Comparison of ENCODE assay signal across 29 mouse cellular contexts in genomic region chr11:118553001-118553400, GRCm38 (mm10).
DNase-seq lines count a peak whose midpoint lies in the region; ATAC-seq lines count a peak whose summit lies in the region.
"Had no signal": no experiment of that assay in that cellular context is flagged by ENCODE, and none has a peak within 500 bp of the region (broad histone marks: within the 10 kb centered on the region; RNA-seq: fewer than 3 reads in every experiment).

No protein-coding gene starts in this region.

- no peaks in the 10 kb centered on the region for H3K36me3 ChIP-seq in neural tube, embryonic 15.5 days
- H3K36me3 ChIP-seq: embryonic facial prominence, embryonic 13.5 days; forebrain, embryonic 10.5 days; forebrain, embryonic 15.5 days; G1E; hindbrain, embryonic 10.5 days; liver, embryonic 12.5 days; midbrain, embryonic 15.5 days; neural tube, embryonic 12.5 days had no signal

- no peaks in the 10 kb centered on the region for H3K27me3 ChIP-seq in neural tube, embryonic 15.5 days (replicated peaks)
- H3K27me3 ChIP-seq: forebrain, embryonic 15.5 days; midbrain, embryonic 15.5 days; neural tube, embryonic 12.5 days had no signal

- WGBS in neural tube, embryonic 15.5 days, result 48% methylated on average over 6 of the region's 6 CpGs

- no peak overlapping the region for H3K4me3 ChIP-seq in neural tube, embryonic 15.5 days (replicated peaks)
- H3K4me3 ChIP-seq: embryonic facial prominence, embryonic 13.5 days; forebrain, embryonic 10.5 days; forebrain, embryonic 15.5 days; hindbrain, embryonic 10.5 days; liver, embryonic 12.5 days; midbrain, embryonic 15.5 days; neural tube, embryonic 12.5 days had no signal

- intact Hi-C loops in heart, postnatal 14 days (cut with DNase I), result no loop called here

- H3K9ac ChIP-seq in neural tube, embryonic 15.5 days (replicated peaks), result no peak overlapping the region
- H3K9ac ChIP-seq: embryonic facial prominence, embryonic 13.5 days; forebrain, embryonic 15.5 days; liver, embryonic 12.5 days; liver, postnatal 0 days; midbrain, embryonic 15.5 days; neural tube, embryonic 12.5 days had no signal

- no peak overlapping the region for H3K4me2 ChIP-seq in neural tube, embryonic 15.5 days
- H3K4me2 ChIP-seq: embryonic facial prominence, embryonic 13.5 days; forebrain, embryonic 15.5 days; heart, embryonic 11.5 days; liver, embryonic 12.5 days; midbrain, embryonic 15.5 days; neural tube, embryonic 12.5 days had no signal

- H3K4me1 ChIP-seq in neural tube, embryonic 15.5 days, result peaks cover 66% of the 10 kb centered on the region
- H3K4me1 ChIP-seq: liver, embryonic 12.5 days had no signal

- 0 out of 2 replicates have a peak overlapping the region, but pooled peaks have one; percentile 38 for H3K27ac ChIP-seq in neural tube, embryonic 15.5 days (replicated peaks)
- H3K27ac ChIP-seq: embryonic facial prominence, embryonic 13.5 days; forebrain, embryonic 15.5 days; liver, embryonic 12.5 days; macrophage; midbrain, embryonic 15.5 days; neural tube, embryonic 12.5 days had no signal

- H3K9me3 ChIP-seq in neural tube, embryonic 15.5 days (replicated peaks), result no peaks in the 10 kb centered on the region
- H3K9me3 ChIP-seq: embryonic facial prominence, embryonic 13.5 days; forebrain, embryonic 10.5 days; forebrain, embryonic 15.5 days; hindbrain, embryonic 10.5 days; liver, embryonic 12.5 days; midbrain, embryonic 15.5 days; neural tube, embryonic 12.5 days had no signal

- DNase-seq in heart, adult 18-20 months, result peak; percentile 10 to 19
- DNase-seq in heart, postnatal 14 days, result no peak
- DNase-seq in neural tube, embryonic 10.5 days (ENCODE audit: extremely low spot score, low spot score), result no peak
- peak; percentile 57 for DNase-seq in ZHBTc4 (ENCODE audit: low read depth, low spot score)
- DNase-seq in right cerebral cortex, adult 2 months (ENCODE audit: low spot score in 2 of 2), result no peak
- DNase-seq: adrenal gland, postnatal 25 days; B cell, adult 2 months; cerebellum, adult 18-20 months; cerebellum, postnatal 10 days; kidney, adult 8-10 months; kidney, postnatal 10 days; layer of hippocampus, postnatal 36 days; left cerebral cortex, postnatal 4 days; liver, postnatal 0 days; thymus, postnatal 25 days had no signal

- ATAC-seq in neural tube, embryonic 15.5 days (ENCODE audit: low FRiP score), result no peak
- ATAC-seq in granulocyte monocyte progenitor cell, adult 5-6 weeks (replicated peaks; ENCODE audit: poor library complexity, severe bottlenecking), result no peak
- ATAC-seq: forebrain, embryonic 15.5 days; hindbrain, postnatal 0 days; intestine, embryonic 16.5 days; liver, embryonic 12.5 days; liver, postnatal 0 days; midbrain, embryonic 15.5 days had no signal

Comparison
In these comparisons a context has a peak if more than half of its experiments do, and no peak if none do; other contexts are left out.
1. DNase-seq: peak in heart, adult 18-20 months (2 of 2) and ZHBTc4 (single experiment); none in heart, postnatal 14 days (0 of 2), neural tube, embryonic 10.5 days (single experiment) and right cerebral cortex, adult 2 months (0 of 2).